Mouse (Mus musculus) megakaryocyte progenitor cell, adult 5-6 weeks (primary cell): ENCODE results near the gene Iqsec3. TPM values are rescaled to one million over a fixed set of nuclear protein-coding genes. Genes with fewer than 3 reads are reported as not detected.

Source experiments
- ATAC-seq: replicated peaks from 2 replicates; pipeline ENCODE4 v1.8.0; 2016; ENCODE audit warnings: mild to moderate bottlenecking, moderate TSS enrichment, inconsistent platforms; ENCODE audit not compliant: poor library complexity
- total RNA-seq, 2 experiments: library from RNA; stranded (forward) in 1 of 2; stranded (reverse) in 1 of 2; fragments of 157-497, 149-512 nt in 1 of 2; fragments of 200-1000 nt in 1 of 2; gene quantifications; 2 replicates each; pipeline versions ENCODE4 v1.2.3 to v1.2.4; 2015 to 2017

Gene Iqsec3
- total RNA-seq, 2 experiments from 2014 or later, result not detected

- no peak for ATAC-seq
Observed at GRCm38 (mm10) chr6:121367099-121367498, 106.4 kb downstream of the Iqsec3 start.

GRCm38 (mm10) chr6:121366537-121366936 is 106.9 kb downstream of the Iqsec3 start:
- ATAC-seq, result peak; percentile 85

DNA sequence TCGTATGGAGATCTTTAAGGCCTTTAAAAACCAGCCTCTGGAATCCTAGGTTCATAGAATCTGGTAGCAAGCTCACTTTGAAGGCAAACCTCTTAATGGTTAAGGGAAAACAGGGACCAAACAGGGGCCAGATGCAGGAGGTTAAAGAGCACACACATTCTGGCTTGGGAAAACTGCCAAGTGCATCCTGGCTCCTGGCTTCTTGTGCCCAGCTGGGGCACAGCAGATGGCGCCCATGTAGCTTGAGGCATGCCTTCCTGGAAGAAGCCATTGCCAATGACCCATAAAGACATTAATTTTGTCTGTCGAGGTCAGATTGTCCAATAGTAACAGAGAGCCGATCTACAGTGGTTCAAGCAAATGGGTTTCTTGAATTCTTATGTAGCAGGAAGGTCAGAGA is 109.5 kb downstream of the Iqsec3 start:
- no peak for ATAC-seq

DNA sequence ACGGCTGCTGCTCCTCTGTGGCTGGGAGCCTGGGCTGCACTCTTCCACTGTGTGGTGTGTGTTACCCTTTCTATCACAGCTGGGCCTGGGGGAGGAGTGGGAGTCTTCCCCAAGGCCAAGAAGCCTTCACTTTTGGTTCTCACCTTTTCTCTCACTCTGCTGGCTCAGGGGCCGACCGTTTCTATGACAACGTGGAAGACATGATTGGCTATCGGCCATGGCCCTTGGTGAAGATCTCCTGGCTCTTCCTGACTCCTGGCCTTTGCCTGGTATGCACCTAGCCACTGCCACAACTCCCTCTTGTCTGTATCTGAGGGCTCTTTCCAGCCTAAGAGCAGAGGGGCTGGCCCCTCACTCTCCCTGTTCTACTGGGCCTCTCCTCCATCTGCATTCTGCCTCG is 110.4 kb downstream of the Iqsec3 start:
- ATAC-seq, result no peak

GRCm38 (mm10) chr6:121357232-121357631 is 116.2 kb downstream of the Iqsec3 start:
- ATAC-seq, result no peak

- ATAC-seq, result no peak
Observed at GRCm38 (mm10) chr6:121356041-121356440, 117.4 kb downstream of the Iqsec3 start.

DNA sequence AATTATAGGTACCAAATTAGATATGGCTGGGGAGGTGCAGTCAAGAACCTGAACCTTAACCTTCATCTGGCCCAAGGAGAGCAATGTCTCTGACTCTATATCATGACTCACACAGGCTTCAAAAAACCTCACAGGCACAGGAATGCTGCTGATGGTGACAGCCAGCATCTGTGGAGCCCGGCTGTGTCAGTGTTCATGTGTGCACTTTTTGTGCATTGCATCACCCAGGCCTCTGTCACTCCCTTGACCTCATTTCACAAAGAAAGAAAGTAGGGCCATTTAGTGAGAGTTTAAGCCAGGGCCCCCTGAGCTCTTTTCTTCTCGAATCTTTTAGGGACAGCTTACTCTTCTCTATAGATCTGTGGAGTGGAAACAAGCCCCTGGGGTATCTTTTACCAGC is 121.2 kb downstream of the Iqsec3 start:
- ATAC-seq, result no peak

- no peak for ATAC-seq
Observed at GRCm38 (mm10) chr6:121346428-121346827, 127.0 kb downstream of the Iqsec3 start.

- ATAC-seq, result no peak
Observed at GRCm38 (mm10) chr6:121344329-121344728, 129.1 kb downstream of the Iqsec3 start.

DNA sequence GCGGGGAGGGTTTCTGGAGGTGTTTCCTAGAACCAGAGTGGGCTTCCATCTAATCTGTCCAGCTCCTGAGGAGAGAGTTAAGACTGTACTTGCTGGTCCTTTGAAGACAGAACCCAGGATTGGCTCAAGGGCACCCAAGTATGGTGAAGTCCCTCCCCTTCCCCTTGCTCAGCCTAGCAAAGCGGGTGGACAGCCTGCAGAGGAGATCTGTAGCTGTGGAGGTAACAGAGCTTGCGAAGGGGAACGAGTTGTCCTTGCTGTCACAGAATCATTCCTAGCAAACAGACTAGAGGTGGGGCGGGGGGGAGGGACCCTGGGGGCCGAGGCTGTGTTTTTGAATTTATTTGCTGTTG is 129.7 kb downstream of the Iqsec3 start:
- ATAC-seq, result no peak

DNA sequence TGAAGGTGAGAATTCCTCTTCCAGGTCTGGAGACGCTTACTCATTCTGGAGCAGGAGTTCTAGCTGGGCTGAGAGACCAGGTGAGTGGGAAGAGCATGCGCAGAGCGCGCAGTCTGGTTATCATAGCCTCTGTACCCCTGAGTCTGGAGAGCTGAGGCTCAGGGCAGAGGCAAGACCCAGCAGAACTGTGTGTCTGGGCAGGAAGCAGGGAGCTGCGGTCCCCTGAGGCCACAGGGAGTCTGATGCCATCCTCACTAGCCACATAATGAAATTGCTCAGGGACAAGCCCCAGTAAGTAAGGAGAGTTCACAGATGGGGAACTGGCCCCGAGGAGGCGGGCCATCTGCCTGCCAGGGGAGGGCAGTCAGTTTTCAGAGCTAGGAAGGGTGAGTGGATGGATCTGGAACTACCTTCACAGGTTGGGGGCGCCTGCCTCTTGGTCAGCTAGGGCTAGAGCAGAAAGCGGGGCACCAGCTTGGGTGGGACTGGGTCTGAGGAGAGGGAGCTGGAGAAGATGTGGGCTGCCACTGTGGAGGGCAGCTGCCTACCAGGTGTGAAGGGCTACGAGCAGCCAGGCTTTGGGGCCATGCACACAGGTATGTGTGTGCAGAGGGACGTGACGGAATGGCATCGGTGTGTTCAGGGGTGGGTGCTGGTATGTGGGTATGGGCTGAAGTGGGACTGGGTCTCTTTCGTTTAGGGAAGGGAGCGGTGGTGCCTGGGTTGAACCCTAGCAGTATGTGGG is 130.3 kb downstream of the Iqsec3 start, which contains the start of gene Slc6a12:
Slc6a12 (plus strand) TSS at position 51 of the 745 bp plus-strand sequence.
- peak; percentile 76 for ATAC-seq

GRCm38 (mm10) chr6:121341650-121342049 is 131.8 kb downstream of the Iqsec3 start:
- peak; percentile 47 for ATAC-seq

DNA sequence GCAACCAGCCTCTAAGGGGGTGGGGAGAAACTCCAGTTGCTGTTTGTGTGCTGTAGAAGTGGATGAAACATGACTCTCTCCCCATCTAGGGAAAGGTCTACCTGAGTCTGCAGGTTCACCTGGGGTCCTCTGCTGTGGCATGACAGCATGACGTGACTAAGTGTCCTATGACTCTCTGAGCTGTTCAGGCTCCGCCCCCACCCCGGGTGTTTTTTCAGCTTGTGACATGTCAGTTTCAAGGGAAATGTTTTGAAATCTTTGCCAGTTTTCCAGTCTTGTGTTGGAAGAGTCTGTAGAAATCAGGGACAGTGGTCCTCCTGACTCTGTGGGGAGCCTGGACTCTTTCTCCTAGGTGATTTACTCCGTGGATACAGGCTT is 135.0 kb downstream of the Iqsec3 start:
- ATAC-seq, result no peak

- peak; percentile 76 for ATAC-seq
Observed at GRCm38 (mm10) chr6:121337770-121338518, 135.5 kb downstream of the Iqsec3 start.

DNA sequence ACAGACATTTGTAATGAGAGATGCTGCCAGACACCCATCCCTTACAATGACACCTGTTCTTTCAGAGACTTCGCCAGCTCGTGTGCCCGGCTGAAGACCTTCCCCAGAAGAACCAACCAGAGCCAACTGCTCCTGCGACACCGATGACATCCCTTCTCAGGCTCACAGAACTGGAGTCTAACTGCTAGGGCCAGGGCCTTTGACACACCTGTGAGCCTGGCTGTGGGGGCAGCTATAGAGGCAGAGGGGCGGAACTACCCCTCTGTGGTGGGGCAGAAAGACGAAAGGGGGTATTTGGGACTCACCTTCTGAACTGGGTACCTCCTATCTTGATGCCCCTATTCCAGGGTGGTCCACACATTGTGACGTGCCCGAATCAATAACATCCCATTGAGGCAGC is 136.2 kb downstream of the Iqsec3 start:
- no peak for ATAC-seq

GRCm38 (mm10) chr6:121336558-121336957 is 136.9 kb downstream of the Iqsec3 start:
- peak; percentile 72 for ATAC-seq

- no peak for ATAC-seq
Observed at GRCm38 (mm10) chr6:121335841-121336240, 137.6 kb downstream of the Iqsec3 start.

DNA sequence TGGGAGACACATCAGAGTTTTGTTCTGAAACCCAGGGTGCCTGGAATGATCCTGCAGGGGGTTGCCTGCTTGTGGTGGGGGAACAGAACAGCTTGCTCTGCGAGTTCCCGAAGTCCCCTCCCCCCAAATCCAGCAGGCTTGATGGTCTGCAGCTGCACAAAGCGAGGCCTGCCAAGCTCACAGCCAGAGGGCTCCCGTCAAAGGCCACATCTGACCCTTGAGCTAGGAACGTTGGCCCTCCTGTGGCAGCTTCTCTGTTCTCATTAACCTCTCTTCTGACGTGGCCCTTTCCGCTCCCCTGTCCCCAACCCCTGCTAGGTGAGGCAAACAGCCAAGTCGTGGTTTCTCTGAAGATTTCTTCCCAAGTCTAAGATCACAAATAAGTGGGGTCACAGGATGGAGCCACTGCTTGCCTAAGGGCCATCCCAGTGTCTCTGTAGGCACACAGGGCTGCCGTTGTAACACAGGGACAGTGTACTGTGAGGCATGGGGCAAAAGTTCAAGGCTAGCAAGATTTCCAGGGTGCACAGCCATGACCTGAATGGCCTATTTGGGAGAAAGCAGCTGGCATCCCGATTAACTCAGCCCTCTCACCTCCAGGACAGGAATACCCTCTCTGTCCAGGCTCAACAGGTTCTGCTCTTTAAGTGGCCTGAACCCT is 143.5 kb downstream of the Iqsec3 start:
- ATAC-seq, result no peak

- no peak for ATAC-seq
Observed at GRCm38 (mm10) chr6:121328417-121328884, 145.0 kb downstream of the Iqsec3 start.

DNA sequence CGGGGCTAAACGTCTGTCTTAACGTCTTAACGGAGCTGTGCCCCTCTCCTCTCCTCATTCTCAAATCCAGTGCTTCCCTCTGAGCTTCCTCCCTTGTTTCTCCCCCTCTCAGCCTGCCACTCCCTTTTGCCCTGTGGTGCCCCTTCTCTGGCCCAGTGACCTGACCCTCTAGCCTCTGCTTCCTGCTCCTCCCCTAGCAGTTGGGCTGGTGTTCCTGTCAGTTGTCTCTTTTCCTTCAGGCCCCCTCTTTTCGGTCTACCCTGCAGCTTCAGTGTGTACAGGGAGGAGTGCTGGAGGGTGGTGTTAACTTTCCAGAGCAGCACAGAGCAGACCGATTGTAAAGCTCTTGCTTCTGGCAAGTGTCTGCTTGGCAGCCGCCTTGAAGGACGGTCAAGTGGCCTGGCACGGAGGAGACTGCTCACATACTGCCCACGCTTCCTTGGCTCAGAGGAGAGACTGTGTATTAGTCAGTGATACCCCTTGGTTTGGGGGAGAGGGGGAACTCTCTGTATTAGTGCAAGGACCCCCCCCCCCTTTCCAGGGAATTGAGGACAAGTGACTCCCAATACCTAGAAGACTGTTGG is 146.9 kb downstream of the Iqsec3 start:
- ATAC-seq, result peak; percentile 35

- ATAC-seq, result peak; percentile 57
Observed at GRCm38 (mm10) chr6:121325740-121326139, 147.7 kb downstream of the Iqsec3 start.
